Mouse (Mus musculus): ENCODE data around the gene Rnf38. TPM values are rescaled to one million over a fixed set of nuclear protein-coding genes. Genes with fewer than 3 reads are reported as not detected.

Rnf38 gene
- total RNA-seq, 2 experiments from 2014 or later: 29.3 to 34.5 TPM

- DNase-seq: no peak
Measured at GRCm38 (mm10) chr4:44224141-44224540, 9.4 kb downstream of the Rnf38 start.

GRCm38 (mm10) chr4:44223444-44223843 lies 10.1 kb downstream of the Rnf38 start:
- DNase-seq: no peak

- DNase-seq: no peak
Measured at GRCm38 (mm10) chr4:44216797-44217442, 16.7 kb downstream of the Rnf38 start.

DNA sequence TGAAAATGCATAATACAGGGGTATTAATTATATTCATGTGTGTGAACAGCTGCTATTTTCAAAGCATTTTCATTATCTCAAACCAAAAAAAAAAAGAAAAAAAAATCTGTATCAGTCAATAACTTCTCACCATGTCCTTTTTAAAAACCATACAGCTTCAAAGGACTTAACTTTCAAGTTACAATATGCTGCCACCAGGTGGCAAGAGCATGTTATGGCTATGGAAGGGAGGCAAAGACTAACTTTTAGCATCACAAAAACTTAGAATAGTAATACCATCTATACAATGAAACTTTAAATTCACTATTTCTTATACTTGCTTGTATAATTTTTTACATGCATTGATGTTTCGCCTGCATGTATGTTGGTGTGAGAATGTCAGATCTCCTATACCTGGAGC lies 33.6 kb downstream of the Rnf38 start:
- peak; percentile 29 to 30 for DNase-seq

- no peak for DNase-seq
Measured at GRCm38 (mm10) chr4:44187431-44187830, 46.2 kb downstream of the Rnf38 start.

DNA sequence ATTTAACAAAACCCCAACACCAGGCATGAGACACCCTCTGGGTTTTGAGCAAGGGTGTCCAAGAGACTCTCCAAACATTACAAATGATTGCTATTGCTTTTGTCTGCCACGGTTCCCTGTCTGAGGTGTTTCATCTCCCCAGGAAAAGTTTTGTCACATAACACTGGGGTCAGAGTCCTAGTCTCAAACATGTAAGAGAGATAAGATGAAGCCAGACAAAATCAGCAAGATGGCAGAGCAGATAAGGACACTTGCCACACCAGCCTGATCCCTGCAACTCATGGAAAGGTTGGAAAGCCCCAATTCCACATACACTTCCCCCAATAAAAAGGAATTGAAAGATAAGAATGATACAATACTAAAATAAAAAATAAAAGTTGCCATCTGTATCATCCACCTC lies 49.7 kb downstream of the Rnf38 start:
- no peak for DNase-seq

DNA sequence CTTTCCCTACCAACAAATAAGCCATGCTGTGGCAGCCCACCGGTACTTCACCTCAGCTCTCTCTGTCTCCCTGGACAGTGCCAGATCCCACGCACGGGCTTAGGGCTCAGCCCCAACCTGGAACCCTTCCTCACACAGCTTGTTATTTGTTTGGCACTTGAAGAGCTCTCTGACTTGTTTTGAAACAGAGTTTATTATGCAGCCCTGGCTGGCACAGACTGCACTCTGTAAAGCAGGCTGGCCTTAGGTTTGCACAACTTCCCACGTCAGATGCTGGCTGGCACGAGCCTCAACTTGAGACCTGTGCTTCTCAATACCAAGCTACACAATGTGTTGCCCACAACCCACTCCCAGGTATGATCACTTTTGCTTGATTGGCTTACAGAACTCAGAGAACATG lies 53.8 kb downstream of the Rnf38 start:
- peak; percentile 51 to 60 for DNase-seq

DNA sequence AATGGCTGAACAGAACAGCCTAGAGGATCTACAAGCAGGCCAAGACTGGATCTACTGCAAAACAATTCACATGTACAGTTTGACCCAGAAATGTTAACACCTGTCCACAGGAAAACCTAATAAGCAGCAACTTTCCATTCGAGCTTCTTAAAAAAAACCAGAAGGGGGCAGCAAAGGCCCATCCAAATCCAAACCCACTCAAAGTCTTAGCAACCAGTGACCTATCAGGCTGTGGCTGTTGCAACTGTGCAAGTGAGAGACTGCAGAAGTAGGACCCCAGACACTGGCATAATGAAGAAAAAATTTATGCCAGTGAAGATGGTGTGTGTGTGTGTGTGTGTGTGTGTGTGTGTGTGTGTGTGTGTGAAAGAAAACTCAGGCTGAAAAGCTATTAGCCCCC lies 60.4 kb downstream of the Rnf38 start:
- peak; percentile 35 to 56 for DNase-seq

DNA sequence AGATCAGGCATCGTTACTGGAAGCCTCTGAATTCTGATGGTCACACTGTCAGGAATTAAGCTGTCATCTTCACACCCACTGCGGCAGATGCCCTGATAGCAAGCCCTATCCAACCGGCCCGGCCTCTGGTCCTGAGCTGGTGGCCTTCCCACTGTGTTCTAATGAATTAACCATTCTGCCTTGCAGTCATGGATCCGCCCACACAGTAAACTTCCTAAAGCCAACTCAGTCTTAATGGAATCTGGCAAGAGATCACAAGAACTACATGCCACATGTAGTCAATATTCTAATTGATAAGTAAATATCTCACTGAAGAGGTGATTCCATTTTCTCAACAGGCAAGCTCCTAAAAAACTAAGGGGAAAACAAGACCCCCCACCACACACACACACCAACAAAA lies 60.9 kb downstream of the Rnf38 start:
- no peak for DNase-seq

DNA sequence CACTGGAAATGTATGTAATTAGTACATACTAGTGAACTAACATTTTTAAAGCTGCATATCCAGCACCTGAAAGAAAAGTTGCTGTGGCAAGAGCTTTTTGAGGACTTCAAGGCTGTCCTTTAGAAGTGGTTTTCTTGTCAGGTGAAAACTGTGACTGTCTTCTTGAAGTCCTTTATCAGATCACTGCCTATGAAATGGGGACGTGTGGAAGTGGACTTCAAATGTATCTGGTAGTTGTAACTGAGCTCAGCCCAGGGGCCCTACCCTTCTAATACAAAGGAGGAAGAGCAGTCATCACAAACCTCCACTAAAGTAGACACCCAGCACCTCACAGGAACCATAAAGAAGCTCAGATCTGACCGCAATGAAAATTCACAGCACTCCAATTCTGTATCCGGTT lies 63.7 kb downstream of the Rnf38 start:
- DNase-seq: no peak

GRCm38 (mm10) chr4:44168816-44169215 lies 64.8 kb downstream of the Rnf38 start:
- peak in 1 of 2 experiments; percentile 9 for DNase-seq

DNA sequence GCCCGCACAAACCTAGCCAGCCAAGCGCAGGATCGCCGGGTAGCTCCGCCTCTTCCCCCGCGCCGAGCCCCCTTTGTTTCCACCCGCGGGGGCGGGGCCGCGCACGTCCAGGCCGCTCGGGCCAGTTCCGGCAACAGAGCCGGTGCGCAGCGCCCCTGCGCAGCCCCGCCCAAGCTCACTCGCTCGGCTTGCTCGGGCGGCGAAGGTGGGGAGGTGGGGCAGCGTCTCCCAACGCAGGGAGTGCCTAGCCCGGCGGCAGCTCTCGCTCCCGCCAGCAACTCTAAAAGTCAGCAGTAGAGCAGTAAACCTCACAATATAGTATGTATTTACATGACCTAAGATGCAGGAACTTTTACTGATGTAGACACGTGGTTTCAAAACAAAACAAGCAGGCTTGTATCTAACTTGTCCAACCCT lies 65.3 kb downstream of the Rnf38 start:
- peak; percentile 99 to 100 for DNase-seq

DNA sequence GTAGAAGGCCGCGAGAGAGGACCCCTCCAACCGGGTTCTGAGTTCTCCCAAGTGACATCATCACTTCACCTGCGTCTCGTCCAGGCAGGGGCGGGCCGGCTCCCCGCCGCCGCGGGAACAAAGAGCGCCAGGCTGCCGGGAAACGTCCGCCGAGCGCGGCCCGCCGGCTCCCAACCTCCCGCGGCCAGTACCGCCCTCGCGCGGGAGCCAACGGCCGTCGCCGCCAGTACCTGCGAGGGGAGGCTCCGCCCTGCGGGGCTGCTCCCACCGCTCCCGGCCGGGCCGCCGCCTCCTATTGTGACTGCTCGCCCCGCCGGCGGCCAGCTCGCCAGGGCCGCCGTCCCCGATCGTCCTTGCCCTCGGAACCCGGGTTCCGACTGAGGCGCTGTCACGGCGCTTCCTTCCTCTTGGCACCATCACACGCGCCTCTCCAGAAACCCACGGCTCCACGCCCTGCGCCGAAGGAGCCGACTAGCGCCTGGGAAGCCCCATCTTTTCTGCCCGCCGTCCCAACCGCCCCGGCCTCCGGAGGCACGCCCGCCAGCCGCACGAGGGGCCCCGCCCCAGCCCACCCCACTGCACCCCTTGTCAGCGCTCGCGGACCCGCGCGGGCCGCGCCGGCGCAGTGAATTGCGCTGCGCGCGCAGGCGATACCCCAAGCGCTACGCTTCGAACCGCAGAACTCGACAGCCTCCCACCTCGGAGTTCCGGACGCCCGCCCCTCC lies 66.0 kb downstream of the Rnf38 start:
- peak; percentile 88 to 90 for DNase-seq

GRCm38 (mm10) chr4:44166702-44167396 lies 66.7 kb downstream of the Rnf38 start:
- no peak for DNase-seq

- DNase-seq: no peak
Measured at GRCm38 (mm10) chr4:44164621-44165020, 69.0 kb downstream of the Rnf38 start.

DNA sequence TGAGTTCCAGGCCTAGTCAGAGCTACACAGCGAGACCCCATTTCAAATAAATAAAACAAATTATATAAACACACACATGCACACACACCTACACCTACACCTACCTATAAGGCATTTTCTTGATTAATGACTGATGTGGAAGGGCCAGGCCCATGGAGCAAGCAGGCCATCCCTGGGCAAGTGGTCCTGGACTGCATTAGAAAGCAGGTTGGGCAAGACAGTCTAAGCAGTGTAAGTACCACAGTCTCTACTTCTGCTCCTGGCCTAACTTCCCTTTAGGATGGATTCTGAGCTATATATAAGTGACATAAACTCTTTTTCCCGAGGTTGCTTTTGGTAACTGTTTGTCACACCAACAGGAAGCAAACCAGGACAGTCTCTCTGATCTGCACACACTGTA lies 70.6 kb downstream of the Rnf38 start:
- DNase-seq: no peak

GRCm38 (mm10) chr4:44160990-44161689 lies 72.4 kb downstream of the Rnf38 start:
- no peak for DNase-seq

DNA sequence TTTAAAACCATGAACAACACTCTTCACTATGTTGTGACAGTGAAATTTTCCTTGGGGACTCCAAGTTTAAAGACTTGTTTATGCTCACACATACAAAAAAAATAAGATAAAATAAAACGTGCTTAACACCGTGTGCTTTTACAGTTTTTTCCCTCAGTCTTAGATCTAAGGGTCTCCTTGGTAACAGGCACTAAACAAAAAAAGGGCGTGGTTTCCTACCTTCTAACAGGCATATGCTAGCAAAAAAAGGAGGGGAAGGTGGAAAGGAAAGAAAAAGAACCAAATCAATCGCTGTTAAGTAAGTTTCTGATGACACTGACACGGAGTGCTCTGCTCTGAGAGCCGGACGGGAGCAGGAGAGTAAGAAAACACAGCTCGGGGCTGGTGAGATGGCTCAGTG lies 73.8 kb downstream of the Rnf38 start:
- DNase-seq: no peak

- no peak for DNase-seq
Measured at GRCm38 (mm10) chr4:44156481-44156880, 77.1 kb downstream of the Rnf38 start.

DNA sequence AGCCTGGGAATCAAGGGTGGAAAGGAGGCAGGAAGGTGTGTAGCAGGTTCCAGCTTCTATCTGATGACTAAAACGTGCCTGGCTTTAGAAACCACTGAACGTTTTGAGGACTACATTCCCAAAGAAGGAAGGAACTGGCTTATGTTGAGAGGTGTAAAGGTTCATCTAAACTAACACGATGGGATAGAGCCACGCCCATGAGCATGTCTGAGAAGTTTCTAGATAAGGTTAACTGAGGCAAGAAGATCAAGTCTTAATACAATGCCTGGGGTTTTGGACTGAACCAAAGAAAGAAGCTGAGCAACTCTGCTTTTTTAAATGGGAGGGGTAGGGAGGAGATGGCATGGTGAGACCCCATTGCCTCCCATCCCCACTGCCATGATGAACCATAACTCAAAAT lies 78.7 kb downstream of the Rnf38 start:
- DNase-seq: no peak

DNA sequence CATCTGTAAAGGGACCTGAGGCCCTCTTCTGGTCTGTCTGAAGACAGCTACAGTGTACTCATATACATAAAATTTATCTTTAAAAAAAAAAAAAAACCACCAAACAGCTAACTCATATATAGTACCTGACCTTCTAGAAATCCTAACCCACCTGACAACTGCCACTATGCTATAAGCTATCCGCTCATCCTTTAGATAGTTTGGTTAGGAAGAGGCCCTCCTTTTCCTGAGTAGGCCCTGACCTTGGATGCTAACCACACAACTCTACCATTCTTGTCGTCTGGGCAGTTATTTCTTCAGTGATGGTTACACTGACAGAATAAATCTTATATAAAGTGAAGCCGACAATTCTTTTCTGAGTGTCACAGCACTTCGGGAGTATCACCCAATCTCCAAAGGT lies 80.7 kb downstream of the Rnf38 start:
- DNase-seq: no peak

- no peak for DNase-seq
Measured at GRCm38 (mm10) chr4:44126805-44127204, 106.8 kb downstream of the Rnf38 start.
